Comparison of ENCODE assay signal across 26 mouse cellular contexts in genomic region chr7:25780021-25780420, GRCm38 (mm10). TPM values are rescaled to one million over a fixed set of nuclear protein-coding genes. Genes with fewer than 3 reads are reported as not detected.
A peak's percentile ranks its signal among the peaks of the same experiment; 100 is the strongest.
DNase-seq lines count a peak whose midpoint lies in the region; TF ChIP-seq lines count a peak whose summit lies in the region.
"Had no signal": no experiment of that assay in that cellular context is flagged by ENCODE, and none has a peak within 500 bp of the region (broad histone marks: within the 10 kb centered on the region; RNA-seq: fewer than 3 reads in every experiment).

No protein-coding gene starts in this region.

- WGBS in hindbrain, embryonic 10.5 days: 87% methylated on average over 5 of the region's 5 CpGs

- no peaks in the 10 kb centered on the region for H3K27me3 ChIP-seq in hindbrain, embryonic 10.5 days (ENCODE audit: insufficient read depth, poor library complexity, severe bottlenecking)
- H3K27me3 ChIP-seq: embryonic facial prominence, embryonic 12.5 days; embryonic facial prominence, embryonic 15.5 days; forebrain, embryonic 12.5 days; forebrain, embryonic 15.5 days; heart, embryonic 12.5 days; heart, embryonic 15.5 days; hindbrain, embryonic 12.5 days; hindbrain, embryonic 15.5 days; intestine, embryonic 15.5 days had no signal

- no peak for TF ChIP-seq CTCF in layer of hippocampus, adult 2 months (conservative IDR thresholded peaks at IDR 0.05)
- TF ChIP-seq CTCF in embryonic fibroblast, embryonic 13.5 days (IDR thresholded peaks at IDR 0.05; ENCODE audit: borderline replicate concordance, insufficient read depth, low read length): no peak

- H3K36me3 ChIP-seq in hindbrain, embryonic 10.5 days: peaks cover 14% of the 10 kb centered on the region; the same call in 1 of the 2 replicates
- H3K36me3 ChIP-seq: forebrain, embryonic 15.5 days; heart, embryonic 15.5 days; hindbrain, embryonic 12.5 days; hindbrain, embryonic 15.5 days had no signal

- peak overlapping the region; percentile 95; the same call in 1 of the 2 replicates for H3K27ac ChIP-seq in layer of hippocampus, adult 2 months
- H3K27ac ChIP-seq in embryonic fibroblast, embryonic 13.5 days (ENCODE audit: insufficient read depth, low read length): peak overlapping the region; percentile 99
- H3K27ac ChIP-seq in hindbrain, embryonic 10.5 days: no peak overlapping the region
- H3K27ac ChIP-seq: embryonic facial prominence, embryonic 12.5 days; forebrain, embryonic 12.5 days; heart, embryonic 15.5 days; hindbrain, embryonic 12.5 days; hindbrain, embryonic 15.5 days; intestine, embryonic 15.5 days had no signal

- no peak overlapping the region for H3K4me3 ChIP-seq in layer of hippocampus, adult 2 months
- H3K4me3 ChIP-seq in embryonic fibroblast, embryonic 13.5 days (ENCODE audit: insufficient read depth, low read length): no peak overlapping the region
- no peak overlapping the region for H3K4me3 ChIP-seq in hindbrain, embryonic 10.5 days
- H3K4me3 ChIP-seq: embryonic facial prominence, embryonic 12.5 days; embryonic facial prominence, embryonic 15.5 days; erythroblast, embryonic 14.5 days; forebrain, embryonic 12.5 days; forebrain, embryonic 15.5 days; heart, embryonic 12.5 days; heart, embryonic 15.5 days; hindbrain, embryonic 12.5 days; hindbrain, embryonic 15.5 days; intestine, embryonic 15.5 days had no signal

- TF ChIP-seq POLR2A in embryonic fibroblast, embryonic 13.5 days (IDR thresholded peaks at IDR 0.05; ENCODE audit: low read depth, low read length): peak; percentile 3; the same call in 1 of the 2 replicates

- no peak for DNase-seq in layer of hippocampus, adult 2 months (ENCODE audit: low spot score in 2 of 2)
- DNase-seq in layer of hippocampus, postnatal 25 days (ENCODE audit: extremely low spot score in 1 of 2, low spot score in 1 of 2): no peak
- peak; percentile 40 for DNase-seq in CD4-positive, CD25-positive, alpha-beta regulatory T cell, adult 2 months (ENCODE audit: low read depth, low spot score)
- no peak for DNase-seq in hindbrain, embryonic 10.5 days (ENCODE audit: low spot score)
- DNase-seq in retina, embryonic 14.5 days (ENCODE audit: low spot score): no peak
- DNase-seq: adrenal gland, postnatal 10 days; adrenal gland, postnatal 36 days; cerebellum, adult 18-20 months; cerebellum, adult 9-10 months; cerebellum, postnatal 25 days; gastrocnemius, postnatal 14 days; heart, adult 18-20 months; heart, postnatal 14 days; heart, postnatal 4 days; kidney, adult 11 months had no signal

- H3K9me3 ChIP-seq in hindbrain, embryonic 10.5 days: no peaks in the 10 kb centered on the region
- H3K9me3 ChIP-seq: embryonic facial prominence, embryonic 12.5 days; embryonic facial prominence, embryonic 15.5 days; forebrain, embryonic 12.5 days; forebrain, embryonic 15.5 days; heart, embryonic 12.5 days; heart, embryonic 15.5 days; hindbrain, embryonic 12.5 days; hindbrain, embryonic 15.5 days; intestine, embryonic 15.5 days had no signal

- peaks cover 22% of the 10 kb centered on the region for H3K4me1 ChIP-seq in embryonic fibroblast, embryonic 13.5 days (ENCODE audit: control insufficient read depth, insufficient read depth, low read length)
- peaks cover 22% of the 10 kb centered on the region for H3K4me1 ChIP-seq in hindbrain, embryonic 10.5 days (replicated peaks)

RNA-seq across cellular contexts. Expression of gene Axl, which starts 8.5 kb away (rescaled TPM):
- total RNA-seq in layer of hippocampus, adult 2 months (2021): 10 to 100 TPM; 36.6 to 41.1 TPM
- 10 to 100 TPM; 37.2 to 43.5 TPM for total RNA-seq in layer of hippocampus, postnatal 25 days (2021)
- 232 and 364 TPM in 2 replicates for polyA plus RNA-seq in embryonic fibroblast, embryonic 13.5 days (2011; ENCODE audit: insufficient read length, low read depth, missing spikeins)
- polyA plus RNA-seq in hindbrain, embryonic 10.5 days (2016; fragmentation: Nextera tagmentation; extraction: Ambion mirVana): 15.0 and 18.4 TPM in 2 replicates

RNA-seq across cellular contexts. Expression of gene Hnrnpul1, which starts 25.5 kb away (rescaled TPM):
- 100 to 1,000 TPM; 110 to 115 TPM for total RNA-seq in layer of hippocampus, adult 2 months (2021)
- total RNA-seq in layer of hippocampus, postnatal 25 days (2021): 100 to 1,000 TPM; 103 to 114 TPM
- polyA plus RNA-seq in embryonic fibroblast, embryonic 13.5 days (2011; ENCODE audit: insufficient read length, low read depth, missing spikeins): 125 and 155 TPM in 2 replicates
- polyA plus RNA-seq in hindbrain, embryonic 10.5 days (2016; fragmentation: Nextera tagmentation; extraction: Ambion mirVana): 60.5 and 61.6 TPM in 2 replicates

RNA-seq across cellular contexts. Expression of gene Cyp2s1, which starts 36.7 kb away (rescaled TPM):
- total RNA-seq in layer of hippocampus, adult 2 months (2021): 1 to 10 TPM; 1.4 to 2.3 TPM
- total RNA-seq in layer of hippocampus, postnatal 25 days (2021): 1 to 10 TPM; 1.2 to 1.3 TPM
- polyA plus RNA-seq in embryonic fibroblast, embryonic 13.5 days (2011; ENCODE audit: insufficient read length, low read depth, missing spikeins): 0.23 TPM in 1 of 2 replicates, not detected in the other
- polyA plus RNA-seq in hindbrain, embryonic 10.5 days (2016; fragmentation: Nextera tagmentation; extraction: Ambion mirVana): 0.44 and 0.46 TPM in 2 replicates
- polyA plus RNA-seq: erythroblast, embryonic 14.5 days had no signal
